Mouse (Mus musculus) erythroblast, adult 5-6 weeks (primary cell): ENCODE data around the gene Spats1. TPM values are rescaled to one million over a fixed set of nuclear protein-coding genes. Genes with fewer than 3 reads are reported as not detected.
"Not testable (repeated sequence)": the region's sequence is repeated elsewhere in the genome, so short reads cannot be mapped to it uniquely, and the experiment has no call there.

ENCODE experiments used
- ATAC-seq: replicated peaks from 2 replicates; pipeline ENCODE4 v1.8.0; 2016; ENCODE audit warnings: moderate number of reproducible peaks, mild to moderate bottlenecking, moderate TSS enrichment, inconsistent platforms; ENCODE audit not compliant: poor library complexity, low FRiP score, severe bottlenecking
- total RNA-seq, 2 experiments: library from RNA; stranded (forward) in 1 of 2; stranded (reverse) in 1 of 2; fragments of 150-400 nt in 1 of 2; fragments of 200-764, 138-1000 nt in 1 of 2; gene quantifications; 2 replicates each; pipeline versions ENCODE4 v1.2.3 to v1.2.4; 2015 to 2017; ENCODE audit warnings: low replicate concordance in 2 of 2

Spats1 gene
- total RNA-seq, 2 experiments from 2014 or later: 1.4 TPM; not detected in 1

DNA sequence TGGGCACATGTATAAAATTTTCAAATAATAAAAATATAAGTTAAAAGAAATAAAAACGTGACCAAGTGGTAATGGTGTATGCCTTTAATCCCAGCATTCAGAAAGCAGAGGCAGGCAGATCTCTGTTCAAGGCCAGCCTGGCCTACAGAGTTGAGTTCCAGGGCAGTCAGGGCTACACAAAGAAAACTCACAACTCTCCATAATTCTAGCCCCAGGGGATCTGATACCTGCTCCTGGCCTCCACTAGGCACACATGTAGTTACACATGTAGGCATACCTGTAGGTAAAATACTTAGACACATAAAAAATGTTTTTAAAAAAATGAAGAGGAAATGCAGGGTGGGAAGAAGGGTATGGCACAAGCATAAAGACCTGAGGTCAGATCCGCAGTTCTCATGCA lies 20.4 kb downstream of the Spats1 start:
- no peak for ATAC-seq

DNA sequence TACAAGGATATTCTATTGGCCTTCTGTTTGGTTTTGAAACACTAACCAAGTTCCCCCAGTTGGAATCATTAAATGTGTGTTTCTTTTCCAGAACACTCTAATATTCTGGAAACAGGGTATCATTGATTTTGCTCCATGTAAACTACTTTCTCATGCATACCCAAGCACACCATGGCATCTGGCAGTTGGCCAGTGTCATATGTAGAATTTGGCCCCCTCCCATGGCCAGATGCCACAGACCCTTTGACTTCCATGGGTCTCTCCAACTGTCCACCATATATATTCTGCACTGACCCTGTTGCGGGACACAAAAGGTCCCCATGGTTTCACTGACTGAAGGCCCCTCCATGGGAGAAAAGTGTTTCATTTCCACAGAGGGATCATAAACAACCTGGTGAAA lies 22.9 kb downstream of the Spats1 start:
- ATAC-seq: no peak

DNA sequence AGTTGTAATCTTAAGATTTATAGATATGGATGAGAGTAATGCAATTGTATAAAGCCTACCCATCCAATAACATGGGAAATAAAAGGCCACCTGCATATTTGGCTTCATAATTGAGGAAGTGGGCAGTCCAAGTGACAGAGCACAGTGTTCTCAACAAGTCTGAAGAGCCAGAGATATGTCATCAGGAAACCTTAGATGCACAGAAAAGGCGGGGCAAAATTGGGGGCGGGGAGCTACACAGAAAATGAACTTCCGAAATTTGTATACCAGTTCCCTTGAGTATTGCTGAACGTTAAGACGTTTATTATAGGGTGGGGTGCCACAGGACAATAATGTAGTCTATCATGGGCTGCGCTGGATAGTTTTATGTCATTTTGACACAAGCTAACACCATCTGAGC lies 25.1 kb downstream of the Spats1 start:
- ATAC-seq: no peak

DNA sequence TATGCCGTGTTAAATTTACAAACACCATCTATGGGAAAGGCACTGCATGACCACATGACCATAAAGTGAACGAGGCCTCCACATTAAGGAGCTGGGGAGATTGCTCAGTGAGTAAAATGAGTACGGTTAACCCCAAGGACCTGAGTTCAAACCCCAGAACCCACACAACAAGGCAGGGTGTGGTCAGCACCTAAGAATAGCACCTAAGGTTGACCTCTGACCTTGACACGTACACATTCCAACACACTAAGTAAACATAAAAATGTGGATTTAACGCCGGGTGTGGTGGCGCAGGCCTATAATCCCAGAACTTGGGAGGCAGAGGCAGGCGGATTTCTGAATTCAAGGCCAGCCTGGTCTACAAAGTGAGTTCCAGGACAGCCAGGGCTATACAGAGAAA lies 25.6 kb downstream of the Spats1 start:
- ATAC-seq: no peak

DNA sequence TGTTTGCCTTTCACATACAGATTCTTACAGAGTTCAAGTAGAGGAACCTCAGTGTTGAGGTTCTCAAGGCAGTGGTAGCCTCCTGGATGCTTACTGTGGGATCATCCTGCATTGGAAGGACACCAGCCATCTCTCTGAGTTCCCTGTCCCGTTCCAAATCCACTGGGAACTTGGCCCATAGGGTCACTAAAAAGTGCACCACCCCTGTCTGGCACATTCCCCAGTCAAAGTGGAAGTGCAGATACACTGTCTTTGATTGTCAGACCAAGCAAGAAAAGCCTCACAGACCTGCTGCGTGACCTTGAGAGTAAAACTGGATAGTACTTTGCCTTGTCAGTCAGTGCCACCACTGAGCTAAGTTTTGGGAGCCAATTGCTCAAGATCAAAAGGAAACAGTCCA lies 28.2 kb downstream of the Spats1 start:
- no peak for ATAC-seq

DNA sequence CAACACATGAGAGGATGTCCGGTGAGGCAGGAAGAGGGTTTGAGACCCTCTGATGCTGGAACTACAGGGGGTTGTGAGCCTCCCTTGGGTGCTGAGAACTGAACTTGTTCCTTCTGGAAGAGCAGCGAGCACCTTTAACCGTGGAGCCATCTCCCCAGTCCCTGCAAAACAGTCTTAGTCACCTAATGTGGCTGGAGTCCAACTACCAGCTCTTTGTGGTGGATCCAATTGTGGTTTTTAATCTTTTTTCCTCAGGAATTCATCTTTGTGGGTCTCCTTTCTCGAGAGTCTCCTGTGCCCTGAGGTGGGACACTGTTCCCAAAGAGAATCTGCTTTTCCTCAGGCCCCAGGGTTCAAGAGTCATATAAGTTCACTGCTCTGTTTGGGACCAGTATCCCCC lies 29.3 kb downstream of the Spats1 start:
- ATAC-seq: no peak

DNA sequence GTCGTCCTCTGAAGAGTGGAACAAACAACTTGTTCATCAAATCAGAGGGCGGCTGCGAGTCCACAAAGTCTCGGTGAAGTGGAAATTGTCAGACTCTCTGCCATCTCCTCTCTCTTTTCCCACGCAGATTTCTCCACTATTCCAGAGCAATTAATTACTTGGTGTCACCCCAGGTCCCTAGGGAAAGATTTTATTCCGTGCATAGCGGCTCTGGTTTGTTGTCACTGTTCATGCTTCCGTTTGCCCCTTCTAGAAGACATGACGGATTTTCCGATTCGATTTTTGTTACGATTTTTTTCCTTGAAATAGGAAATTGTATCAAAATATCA lies 41.0 kb downstream of the Spats1 start:
- no peak for ATAC-seq

DNA sequence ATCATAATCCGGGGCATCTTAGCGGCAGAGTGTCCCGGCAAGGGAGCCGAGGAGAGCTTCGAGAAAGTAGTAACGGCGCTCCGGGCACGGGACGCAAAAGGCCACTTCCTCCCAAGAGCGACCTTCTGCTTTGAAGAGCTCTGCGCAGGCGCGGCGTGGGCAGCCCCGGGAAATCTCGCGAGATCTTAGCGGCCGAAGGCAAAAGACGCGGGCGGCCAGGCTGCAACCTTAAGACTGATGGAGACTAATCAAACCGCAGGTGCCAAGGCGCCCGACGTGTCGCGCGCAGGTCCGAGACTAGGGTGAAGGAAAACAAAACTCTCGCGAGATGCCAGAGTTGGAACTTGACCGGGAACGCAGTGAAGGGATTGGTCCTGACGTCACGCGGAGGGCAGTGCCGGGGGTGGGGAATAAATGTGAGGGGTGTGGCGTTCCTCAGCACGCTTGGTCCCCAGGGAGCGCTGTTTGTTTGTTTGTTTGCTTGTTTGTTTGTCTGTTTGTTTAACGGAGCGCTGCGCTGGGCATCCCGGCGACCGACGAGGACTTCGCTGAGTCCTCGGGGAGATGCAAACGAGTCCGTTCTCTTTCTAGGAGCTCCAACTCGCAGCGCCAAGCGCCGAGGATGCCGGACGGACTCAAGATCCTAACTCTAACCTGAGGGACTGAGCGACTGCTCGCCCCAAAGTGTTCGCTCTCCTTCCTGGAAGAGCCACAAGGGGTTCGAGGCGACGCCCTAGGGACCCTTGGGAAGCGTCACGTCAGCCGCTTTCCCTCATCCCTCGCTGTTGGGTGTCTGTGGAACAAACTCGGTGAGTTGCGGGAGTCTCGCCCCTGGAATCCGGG lies 41.6 kb downstream of the Spats1 start, which contains the start of gene Cdc5l:
Gene Cdc5l, minus strand, starts transcription at position 319 of the 843 bp plus-strand sequence.
- peak; percentile 94 for ATAC-seq

DNA sequence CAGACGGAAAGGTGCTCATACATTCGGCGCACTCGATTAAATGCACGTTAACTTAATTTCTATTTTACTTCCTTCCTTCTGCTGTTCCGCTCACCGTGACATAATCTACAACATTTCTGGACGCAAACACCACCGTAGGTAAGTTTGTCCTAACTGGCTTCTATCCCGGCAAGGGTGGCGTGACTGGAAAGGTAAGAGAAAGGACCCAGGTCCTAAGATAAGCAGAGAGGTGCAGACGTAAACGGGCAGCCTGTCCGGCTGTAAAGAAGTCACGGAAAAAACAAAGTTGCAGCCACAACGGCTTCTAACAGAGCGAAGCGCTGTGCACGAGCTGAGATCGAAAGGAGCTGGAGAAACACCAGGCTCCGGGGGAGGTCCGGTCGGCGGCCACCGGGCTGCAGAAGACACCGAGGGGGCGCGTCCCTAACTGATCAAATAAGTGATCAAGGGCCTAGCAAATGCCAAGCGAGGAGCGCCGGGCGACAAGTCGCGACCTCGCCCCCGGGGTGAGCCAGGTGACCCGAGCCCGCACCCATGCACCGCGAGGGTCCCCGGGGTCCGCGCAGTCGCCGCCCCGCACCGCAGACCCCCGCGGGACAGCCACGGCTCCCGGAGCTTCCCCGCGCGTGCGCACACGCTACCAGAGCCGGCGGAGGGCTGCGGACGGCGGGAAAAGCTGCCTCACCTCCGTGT lies 42.4 kb downstream of the Spats1 start:
- ATAC-seq: peak; percentile 39

DNA sequence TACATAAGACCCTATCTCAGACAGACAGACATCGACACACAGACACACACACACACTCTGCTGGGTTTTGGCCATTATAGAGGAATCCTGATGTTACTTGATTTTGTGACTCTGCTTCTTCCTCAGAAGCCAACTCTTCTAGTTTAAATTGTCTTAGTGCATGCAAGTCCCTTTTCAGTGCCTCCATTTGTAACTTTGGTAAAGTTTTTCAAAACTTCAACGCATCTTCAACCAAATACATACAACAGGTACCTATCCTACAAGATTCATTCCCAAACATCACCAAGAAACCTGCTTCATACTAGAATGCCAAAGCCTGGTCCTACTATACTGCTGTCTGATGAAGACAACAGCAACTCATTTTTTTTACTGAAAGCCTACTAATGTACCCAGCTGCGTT lies 43.2 kb downstream of the Spats1 start:
- no peak for ATAC-seq

DNA sequence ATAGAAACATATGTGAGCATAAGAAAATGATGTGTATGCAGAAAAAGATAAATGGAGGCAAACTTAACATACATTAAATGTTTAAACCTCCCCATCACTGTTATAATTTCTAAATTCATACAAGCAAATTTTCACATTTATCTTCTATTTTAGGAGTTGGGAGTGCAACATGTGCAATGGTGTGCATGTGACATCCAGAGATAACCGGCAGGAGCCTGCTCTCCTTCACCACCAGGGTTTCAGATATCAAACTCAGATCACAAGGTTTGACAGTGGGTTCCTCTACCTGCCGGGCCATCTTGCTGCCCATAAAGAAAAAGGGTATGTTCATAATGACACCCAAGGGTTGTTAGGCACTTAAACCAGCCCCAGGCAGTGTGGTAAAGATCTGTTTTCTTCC lies 57.8 kb downstream of the Spats1 start:
- peak; percentile 75 for ATAC-seq

DNA sequence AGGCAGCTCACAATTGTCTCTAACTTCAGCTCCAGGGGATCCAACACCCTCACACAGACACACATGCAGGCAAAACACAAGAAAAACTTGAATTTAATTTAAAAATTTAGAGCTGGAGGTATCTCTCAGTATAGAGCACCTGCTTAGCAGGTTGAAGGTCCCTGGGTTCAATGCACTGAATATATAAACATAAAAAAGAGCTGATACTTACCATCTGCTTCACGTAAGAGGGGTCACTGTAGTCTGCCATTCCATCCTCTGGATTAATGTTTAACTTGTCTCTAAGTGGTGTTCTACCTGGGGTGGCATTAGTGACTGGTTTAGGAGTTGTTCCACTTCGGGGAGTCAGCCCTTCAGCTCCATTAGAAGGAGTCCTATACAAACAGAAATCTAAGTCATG lies 63.6 kb downstream of the Spats1 start:
- not testable (repeated sequence) for ATAC-seq

DNA sequence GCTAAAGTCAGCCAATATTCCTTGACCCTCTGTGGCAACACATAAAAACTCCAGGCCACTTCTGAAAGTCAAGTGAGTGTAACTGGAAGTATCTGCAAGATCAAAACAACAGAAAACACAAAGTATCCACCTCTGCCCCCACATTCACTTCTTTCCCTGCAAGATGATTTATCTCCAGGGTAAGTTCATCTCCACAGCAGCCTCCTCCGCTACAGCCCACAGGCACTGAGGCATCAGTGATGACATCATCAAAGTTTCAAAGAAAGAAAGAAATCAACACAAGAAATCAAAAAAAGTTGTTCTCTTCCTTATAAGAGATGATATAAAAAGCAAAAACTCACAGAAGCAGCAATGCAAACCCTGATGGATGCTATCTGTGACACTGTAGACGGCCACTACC lies 66.5 kb downstream of the Spats1 start:
- no peak for ATAC-seq

DNA sequence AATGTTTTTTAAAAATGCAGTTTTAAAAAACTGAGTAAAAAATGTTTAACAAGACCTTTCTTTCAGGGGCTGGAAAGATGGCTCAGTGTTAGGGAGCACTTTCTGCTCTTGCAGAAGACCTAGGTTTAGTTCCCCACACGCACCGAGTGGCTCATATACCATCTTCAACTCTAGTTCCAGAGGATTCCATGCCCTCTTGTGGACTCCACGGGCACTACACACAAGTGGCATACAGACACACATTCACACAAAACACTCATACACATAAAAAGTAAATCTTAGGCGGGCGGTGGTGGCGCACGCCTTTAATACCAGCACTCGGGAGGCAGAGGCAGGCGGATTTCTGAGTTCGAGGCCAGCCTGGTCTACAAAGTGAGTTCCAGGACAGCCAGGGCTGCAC lies 68.9 kb downstream of the Spats1 start:
- ATAC-seq: no peak

DNA sequence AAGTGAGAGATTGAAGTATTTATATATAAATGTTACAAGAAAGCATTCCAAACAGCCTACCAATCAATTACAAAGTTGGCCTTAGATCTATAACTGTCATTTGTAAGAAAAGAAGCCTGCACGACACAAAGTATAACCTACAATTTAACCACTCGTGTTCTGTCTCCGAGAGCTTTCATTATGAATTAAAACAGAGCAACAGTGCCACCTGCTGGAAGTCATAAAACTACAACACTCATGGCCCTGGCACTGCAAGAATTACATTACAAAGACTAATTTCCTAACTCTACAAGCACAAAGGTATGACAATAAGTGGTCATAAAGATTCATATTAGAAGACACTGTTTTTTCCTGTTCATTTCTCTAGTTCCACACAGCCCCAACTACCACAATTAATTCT lies 72.0 kb downstream of the Spats1 start:
- ATAC-seq: peak; percentile 84

DNA sequence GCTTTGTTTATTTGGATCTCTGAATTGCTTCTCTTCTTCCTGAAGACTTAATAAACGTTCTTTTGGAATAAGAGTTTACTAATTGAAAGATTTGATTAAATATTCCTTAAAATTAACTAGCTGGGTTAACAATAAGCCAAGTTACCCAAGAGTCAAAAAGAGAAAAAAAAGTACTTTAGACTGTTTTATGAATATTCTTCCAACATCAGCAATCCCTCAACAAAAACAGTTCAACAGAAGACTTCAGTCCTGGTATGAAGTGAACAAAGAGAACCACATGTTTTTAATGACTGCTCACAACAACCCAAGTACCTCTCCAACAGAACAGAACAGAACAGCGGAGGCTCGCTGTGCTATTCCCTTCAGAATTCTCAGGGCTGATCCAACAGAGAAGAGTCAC lies 72.6 kb downstream of the Spats1 start:
- no peak for ATAC-seq

DNA sequence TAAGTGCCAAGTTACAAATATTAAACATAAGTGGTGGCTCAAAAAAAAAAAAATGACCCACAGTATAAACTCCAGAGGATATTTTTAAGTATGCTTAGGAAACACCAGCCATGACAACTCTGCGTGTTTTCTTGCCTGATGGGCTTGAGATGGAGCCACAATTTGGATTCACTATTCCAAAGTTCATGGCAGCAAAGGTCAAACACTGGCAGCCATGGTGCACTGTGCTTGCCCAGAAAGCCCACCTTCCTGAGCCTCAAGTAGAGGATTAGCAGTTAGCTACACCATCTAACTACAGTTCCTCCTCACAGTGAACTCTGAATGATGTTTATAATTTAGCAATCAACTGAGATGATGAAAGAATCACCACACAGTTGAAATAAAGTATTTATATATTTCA lies 73.1 kb downstream of the Spats1 start:
- no peak for ATAC-seq

DNA sequence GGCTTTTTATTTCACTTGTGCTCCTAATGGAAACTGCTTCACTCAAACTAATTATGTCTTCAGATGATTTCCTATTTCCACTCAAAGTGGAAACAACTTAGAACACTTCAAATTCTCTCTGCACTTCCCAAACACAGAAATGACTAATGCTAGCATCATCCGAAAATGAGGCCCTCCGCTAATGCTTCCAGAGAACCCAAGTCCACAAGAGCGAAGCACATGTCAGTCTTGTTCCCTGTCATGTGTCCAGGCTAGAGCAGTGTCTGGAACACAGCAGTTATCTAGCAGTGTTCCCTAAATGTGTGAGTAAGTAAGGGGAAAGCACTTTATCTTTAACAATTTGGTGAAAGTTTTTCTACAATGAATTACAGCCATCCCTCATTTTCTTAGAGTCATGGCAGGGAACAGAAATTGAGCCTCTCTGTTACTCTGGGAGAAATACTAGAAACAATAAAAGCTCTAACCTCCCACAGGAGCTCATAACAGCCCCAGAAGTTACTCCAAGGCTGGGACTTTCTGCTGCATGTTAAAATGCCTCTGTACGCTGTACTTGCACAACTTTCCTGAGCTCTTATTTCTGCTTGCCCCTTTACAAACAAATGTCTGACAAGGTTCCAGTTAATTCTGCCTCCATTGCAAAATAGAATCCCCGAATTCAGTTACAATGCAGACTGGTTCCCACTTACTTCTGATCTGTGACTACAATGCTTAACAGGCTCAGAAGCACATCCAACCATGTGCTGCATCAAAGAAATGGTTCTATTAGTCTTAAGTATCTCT lies 73.9 kb downstream of the Spats1 start:
- no peak for ATAC-seq

DNA sequence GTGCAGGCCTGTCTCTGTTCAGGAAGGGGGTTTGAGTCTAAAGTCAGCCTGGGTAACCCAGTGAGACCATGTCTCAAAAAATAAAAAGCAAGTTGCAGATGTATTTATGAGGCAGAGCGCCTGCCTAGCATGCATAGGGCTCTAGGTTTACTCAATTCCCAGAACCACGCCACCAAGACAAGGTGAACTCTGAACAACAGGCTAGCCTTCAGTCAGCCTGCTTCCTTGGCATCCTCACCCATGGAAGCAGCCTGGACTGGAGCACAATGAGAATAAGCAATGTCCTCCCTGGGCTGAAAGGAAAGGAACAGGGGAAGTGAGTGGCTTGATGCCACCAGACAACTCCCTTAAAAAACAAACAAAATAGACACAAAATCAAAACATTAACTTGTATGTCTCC lies 77.2 kb downstream of the Spats1 start:
- no peak for ATAC-seq

DNA sequence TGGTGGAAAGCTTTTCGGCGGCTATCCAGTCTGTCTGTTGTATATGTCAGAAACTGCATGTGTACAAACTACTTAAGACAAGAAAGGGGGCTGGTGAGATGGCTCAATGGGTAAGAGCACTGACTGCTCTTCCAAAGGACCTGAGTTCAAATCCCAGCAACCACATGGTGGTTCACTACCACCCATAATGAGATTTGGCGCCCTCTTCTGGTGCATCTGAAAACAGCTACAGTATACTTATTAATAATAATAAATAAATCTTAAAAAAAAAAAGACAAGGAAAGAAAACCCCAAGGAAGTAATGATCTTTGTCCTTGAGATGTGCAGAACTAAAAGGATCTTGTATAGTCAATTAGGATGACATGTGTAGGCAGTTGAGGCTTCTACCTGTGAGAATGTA lies 77.7 kb downstream of the Spats1 start:
- no peak for ATAC-seq

DNA sequence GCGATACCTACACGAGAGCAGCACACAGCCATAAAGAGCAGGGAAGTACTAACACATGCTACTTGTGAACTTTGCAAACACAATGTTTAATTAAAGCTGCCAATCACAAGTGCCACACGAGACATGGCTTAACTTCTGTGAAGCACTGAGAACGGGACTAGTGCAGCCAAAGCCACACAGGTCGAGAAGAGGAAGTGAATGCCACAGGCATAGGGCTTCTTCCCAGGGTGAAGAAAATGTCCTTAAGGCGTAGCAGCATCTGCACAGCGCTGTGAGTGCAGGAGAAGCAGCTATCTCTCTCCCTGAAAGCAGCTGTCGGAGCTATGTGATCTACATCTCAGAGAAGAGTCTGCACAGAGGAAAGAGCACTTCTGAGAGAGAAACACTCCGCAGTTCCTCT lies 80.6 kb downstream of the Spats1 start:
- no peak for ATAC-seq
